Mouse (Mus musculus): ENCODE results near the gene Hibadh. TPM values are rescaled to one million over a fixed set of nuclear protein-coding genes. Genes with fewer than 3 reads are reported as not detected.

Gene Hibadh
- 10 to 100 TPM; 57.0 TPM for total RNA-seq (2023)

GRCm38 (mm10) chr6:52640224-52640712 lies at the start of gene Hibadh:
Hibadh (minus strand) TSS chr6:52640389.

Other genes starting within 250 kb of the Hibadh start
- gene Tax1bp1, start 73.3 kb upstream of the Hibadh start, total RNA-seq (2023): 100 to 1,000 TPM; 258 to 270 TPM

Data from B cell, adult 67 days (primary cell).